Mouse (Mus musculus) spleen, adult 2 months (tissue): Measurements from ENCODE around the gene Zfp93. TPM values are rescaled to one million over a fixed set of nuclear protein-coding genes. Genes with fewer than 3 reads are reported as not detected.

ENCODE experiments used
- DNase-seq, 2 experiments: peaks; one replicate each; pipeline versions ENCODE4 v3.0.0 to v3.0.0-alpha.2; 2012 to 2021; ENCODE audit warnings: low spot score in 2 of 2, low read depth in 1 of 2
- H3K27ac ChIP-seq: fragments of 200-500 bp; 2 replicates; pipeline ENCODE4 v1.5.1; 2012; ENCODE audit warnings: low read length, inconsistent platforms; ENCODE audit not compliant: insufficient read depth
- H3K27me3 ChIP-seq: fragments of 200-500 bp; 2 replicates; pipeline ENCODE4 v1.6.1; 2012; ENCODE audit warnings: mild to moderate bottlenecking, moderate library complexity, low read length, inconsistent platforms; ENCODE audit not compliant: control insufficient read depth, insufficient read depth
- H3K36me3 ChIP-seq: fragments of 200-500 bp; 2 replicates; pipeline ENCODE4 v1.6.1; 2012; ENCODE audit warnings: mild to moderate bottlenecking, low read length, inconsistent platforms; ENCODE audit not compliant: control insufficient read depth, insufficient read depth
- H3K4me1 ChIP-seq: fragments of 200-500 bp; 2 replicates; pipeline ENCODE4 v1.6.1; 2011; ENCODE audit warnings: inconsistent platforms; ENCODE audit not compliant: control insufficient read depth, insufficient read depth, insufficient read length
- H3K4me3 ChIP-seq: fragments of 200-500 bp; 2 replicates; pipeline ENCODE4 v1.5.1; 2011; ENCODE audit warnings: mild to moderate bottlenecking, inconsistent platforms; ENCODE audit not compliant: insufficient read depth, insufficient read length; ENCODE audit errors: extremely low read depth
- CTCF ChIP-seq: fragments of 200-500 bp; IDR thresholded peaks from 2 replicates; pipeline ENCODE4 v1.5.1; 2011; ENCODE audit warnings: mild to moderate bottlenecking, inconsistent platforms; ENCODE audit not compliant: insufficient read depth, insufficient read length, insufficient replicate concordance; ENCODE audit errors: extremely low read depth
- POLR2A ChIP-seq: fragments of 200-500 bp; IDR thresholded peaks from 2 replicates; pipeline ENCODE4 v1.6.1; 2011; ENCODE audit warnings: low read depth, low read length, inconsistent platforms
- WGBS: fragments of 180-500 bp; shearing (Covaris S2); methylation state at CpG from one replicate; pipeline ENCODE4 v1.1.7; 2018; 5-methylcytosine and 5-hydroxymethylcytosine counted together
- polyA plus RNA-seq: library from polyadenylated mRNA; depleted of rRNA; stranded (reverse); fragments of >200 nt; gene quantifications from 2 replicates; pipeline ENCODE4 v1.2.3, GENCODE M21; 2012

Gene Zfp93
- polyA plus RNA-seq, 1 experiment = 0.18 TPM

DNA sequence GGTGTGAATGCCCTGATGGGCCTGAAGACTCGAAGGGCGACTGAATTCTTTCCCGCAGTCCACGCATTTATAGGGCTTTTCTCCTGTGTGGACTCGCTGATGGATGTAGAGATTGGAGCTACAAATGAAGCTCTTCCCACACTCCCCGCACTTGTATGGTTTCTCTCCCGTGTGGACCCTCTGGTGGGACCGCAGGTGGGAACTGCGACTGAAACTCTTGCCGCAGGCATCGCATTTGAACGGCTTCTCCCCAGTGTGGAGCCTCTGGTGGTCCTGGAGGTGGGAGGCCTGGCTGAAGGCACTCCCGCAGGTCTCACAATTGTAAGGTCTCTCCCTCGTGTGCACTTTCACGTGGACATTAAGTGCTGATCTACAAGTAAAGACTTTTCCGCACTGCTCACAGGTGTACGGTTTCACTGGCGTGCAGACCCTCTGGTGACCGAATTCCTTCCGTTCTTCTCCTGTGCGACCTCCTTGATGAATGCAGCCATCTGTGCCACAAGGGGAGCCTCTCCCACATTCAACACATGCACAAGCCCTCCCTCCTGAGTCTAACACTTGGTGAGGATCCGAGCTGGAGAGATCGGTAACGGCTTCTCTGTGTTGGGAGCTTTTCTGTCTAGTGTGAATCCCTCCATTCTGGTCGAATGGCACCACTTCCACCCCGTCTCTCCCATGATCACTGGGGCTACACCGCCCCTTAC lies 21.3 kb downstream of the Zfp93 start:
- Histone ChIP-seq H3K27me3 (no peaks in the 10 kb centered on the region), H3K4me1 (no peaks in the 10 kb centered on the region), H3K36me3 (peaks cover 18% of the 10 kb centered on the region), H3K4me3 (no peak overlapping the region), H3K27ac (no peak overlapping the region)
- no peak for TF ChIP-seq POLR2A
- no peak for TF ChIP-seq CTCF
- no peak for DNase-seq
- WGBS = 94% methylated on average over 27 of the region's 27 CpGs

GRCm38 (mm10) chr7:24293061-24293851 lies 23.0 kb downstream of the Zfp93 start:
- no peak for TF ChIP-seq CTCF
- TF ChIP-seq POLR2A = no peak
- Histone ChIP-seq H3K4me3 (no peak overlapping the region), H3K27ac (no peak overlapping the region), H3K27me3 (no peaks in the 10 kb centered on the region), H3K4me1 (0 out of 2 replicates have a peak, but pooled peaks cover under 1% of the 10 kb centered on the region), H3K36me3 (peaks cover 18% of the 10 kb centered on the region)
- WGBS = 90% methylated on average over 12 of the region's 12 CpGs
- no peak for DNase-seq

- WGBS = 92% methylated on average over 4 of the region's 4 CpGs
Observed at GRCm38 (mm10) chr7:24294763-24295162, 24.5 kb downstream of the Zfp93 start.

GRCm38 (mm10) chr7:24295376-24295775 lies 25.2 kb downstream of the Zfp93 start:
- Histone ChIP-seq H3K27me3 (no peaks in the 10 kb centered on the region), H3K36me3 (peaks cover 18% of the 10 kb centered on the region), H3K4me3 (no peak overlapping the region), H3K27ac (no peak overlapping the region), H3K4me1 (0 out of 2 replicates have a peak, but pooled peaks cover 4% of the 10 kb centered on the region)
- no peak for TF ChIP-seq POLR2A
- no peak for TF ChIP-seq CTCF
- no peak for DNase-seq
- WGBS = 95% methylated on average over 7 of the region's 7 CpGs

More at GRCm38 (mm10) chr7:24294763-24295162, 24.5 kb downstream of the Zfp93 start:
- Histone ChIP-seq H3K4me1 (0 out of 2 replicates have a peak, but pooled peaks cover 4% of the 10 kb centered on the region), H3K27ac (no peak overlapping the region), H3K36me3 (peaks cover 18% of the 10 kb centered on the region), H3K27me3 (no peaks in the 10 kb centered on the region), H3K4me3 (no peak overlapping the region)
- no peak for TF ChIP-seq CTCF
- no peak for TF ChIP-seq POLR2A
- no peak for DNase-seq

DNA sequence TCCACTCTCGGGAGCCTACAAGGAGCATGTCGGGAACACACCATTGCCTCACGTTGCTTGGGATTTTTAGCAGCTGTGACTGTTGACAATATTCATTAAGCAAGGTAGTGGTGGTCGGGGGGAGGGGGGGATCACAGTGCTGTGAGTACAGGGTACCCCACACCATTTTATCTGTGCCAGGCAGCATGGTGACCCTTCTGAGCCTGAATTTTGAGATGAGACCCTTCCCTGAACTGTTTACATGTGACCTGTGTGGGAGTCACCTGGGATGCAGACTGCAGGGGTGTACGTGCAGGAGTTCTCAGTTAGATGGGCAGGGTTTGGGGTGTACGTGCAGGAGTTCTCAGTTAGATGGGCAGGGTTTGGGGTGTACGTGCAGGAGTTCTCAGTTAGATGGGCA lies 26.2 kb downstream of the Zfp93 start:
- H3K36me3 ChIP-seq = peaks cover 18% of the 10 kb centered on the region
- TF ChIP-seq POLR2A = no peak
- no peak for TF ChIP-seq CTCF
- H3K27ac ChIP-seq = no peak overlapping the region
- H3K4me1 ChIP-seq = 0 out of 2 replicates have a peak, but pooled peaks cover 4% of the 10 kb centered on the region
- H3K27me3 ChIP-seq = no peaks in the 10 kb centered on the region
- no peak for DNase-seq
- H3K4me3 ChIP-seq = no peak overlapping the region
- WGBS = 95% methylated on average over 7 of the region's 7 CpGs

GRCm38 (mm10) chr7:24297361-24298095 lies 27.3 kb downstream of the Zfp93 start:
- Histone ChIP-seq H3K27ac (no peak overlapping the region), H3K4me1 (0 out of 2 replicates have a peak, but pooled peaks cover 4% of the 10 kb centered on the region), H3K27me3 (no peaks in the 10 kb centered on the region), H3K4me3 (no peak overlapping the region), H3K36me3 (peaks cover 8% of the 10 kb centered on the region)
- TF ChIP-seq POLR2A = no peak
- TF ChIP-seq CTCF = no peak
- WGBS = 95% methylated on average over 15 of the region's 15 CpGs
- DNase-seq = no peak

- H3K27me3 ChIP-seq = no peaks in the 10 kb centered on the region
- H3K27ac ChIP-seq = no peak overlapping the region
- no peak for DNase-seq
- H3K4me3 ChIP-seq = peak overlapping the region; percentile 80
- H3K4me1 ChIP-seq = 0 out of 2 replicates have a peak, but pooled peaks cover 4% of the 10 kb centered on the region
- H3K36me3 ChIP-seq = peaks cover 13% of the 10 kb centered on the region
- WGBS = 5% methylated on average over 12 of the region's 12 CpGs
- no peak for TF ChIP-seq POLR2A
Observed at GRCm38 (mm10) chr7:24298635-24298972, 28.4 kb downstream of the Zfp93 start.
